In genomic region chr16:21367449-21367848, GRCm38 (mm10) we compare ENCODE assay signal across 9 mouse cellular contexts. TPM values are rescaled to one million over a fixed set of nuclear protein-coding genes. Genes with fewer than 3 reads are reported as not detected.
A peak's percentile ranks its signal among the peaks of the same experiment; 100 is the strongest.
DNase-seq lines count a peak whose midpoint lies in the region; ATAC-seq and TF ChIP-seq lines count a peak whose summit lies in the region.
"Had no signal": no experiment of that assay in that cellular context is flagged by ENCODE, and none has a peak within 500 bp of the region (broad histone marks: within the 10 kb centered on the region; RNA-seq: fewer than 3 reads in every experiment).

No protein-coding gene starts in this region.

- intact Hi-C loops in left cerebral cortex, postnatal 4 days (cut with DNase I), result loop anchor here (5.0 kb wide), 1 partner anchor 35 kb away; no protein-coding TSS in a partner anchor
- intact Hi-C loops in left cerebral cortex, postnatal 36 days (cut with DNase I), result no loop called here

- no peak overlapping the region for H3K9ac ChIP-seq in heart, embryonic 16.5 days (ENCODE audit: low read length)
- H3K9ac ChIP-seq: neural tube, embryonic 12.5 days had no signal

- TF ChIP-seq CTCF in cerebellum, adult 2 months (IDR thresholded peaks at IDR 0.05; ENCODE audit: borderline replicate concordance, insufficient read depth, low read depth, low read length), result peak; percentile 49

- ATAC-seq in heart, embryonic 16.5 days (replicated peaks; ENCODE audit: extremely low read depth, insufficient read depth, low FRiP score), result 0 out of 2 replicates have a peak, but pooled peaks have one; percentile 63
- ATAC-seq in monocyte, adult 5-6 weeks (replicated peaks; ENCODE audit: insufficient number of reproducible peaks, low FRiP score, low TSS enrichment, poor library complexity, severe bottlenecking), result no peak

- no peak overlapping the region for H3K4me2 ChIP-seq in heart, embryonic 16.5 days (ENCODE audit: low read depth, low read length)
- H3K4me2 ChIP-seq: neural tube, embryonic 12.5 days had no signal

- H3K27ac ChIP-seq in cerebellum, adult 2 months (ENCODE audit: insufficient read depth, low read length), result no peak overlapping the region
- H3K27ac ChIP-seq in heart, embryonic 16.5 days (ENCODE audit: low read length), result no peak overlapping the region
- H3K27ac ChIP-seq: neural tube, embryonic 12.5 days had no signal

- H3K4me3 ChIP-seq in cerebellum, adult 2 months (replicated peaks; ENCODE audit: insufficient read depth, low read depth, low read length), result no peak overlapping the region
- no peak overlapping the region for H3K4me3 ChIP-seq in heart, embryonic 16.5 days (ENCODE audit: low read length)
- H3K4me3 ChIP-seq: neural tube, embryonic 12.5 days had no signal

- H3K9me3 ChIP-seq in heart, embryonic 16.5 days (replicated peaks; ENCODE audit: control insufficient read depth, low read length), result no peaks in the 10 kb centered on the region
- H3K9me3 ChIP-seq: neural tube, embryonic 12.5 days had no signal

- H3K4me1 ChIP-seq in cerebellum, adult 2 months (ENCODE audit: control insufficient read depth, insufficient read depth, low read length), result no peaks in the 10 kb centered on the region
- peaks cover 23% of the 10 kb centered on the region for H3K4me1 ChIP-seq in heart, embryonic 16.5 days (ENCODE audit: control insufficient read depth, insufficient read depth, low read length)

- no peaks in the 10 kb centered on the region for H3K36me3 ChIP-seq in heart, embryonic 16.5 days (ENCODE audit: control insufficient read depth, insufficient read depth)
- H3K36me3 ChIP-seq: neural tube, embryonic 12.5 days had no signal

- peak in 1 of 2 experiments; percentile 11 for DNase-seq in cerebellum, adult 2 months
- DNase-seq in cerebellum, adult 9-11 months, result no peak
- peak; percentile 64 for DNase-seq in left cerebral cortex, postnatal 4 days
- no peak for DNase-seq in left cerebral cortex, postnatal 36 days (ENCODE audit: low spot score in 2 of 2)
- DNase-seq in lung, postnatal 4 days, result peak; percentile 61 to 63
- DNase-seq in left cerebral cortex, adult 9 months (ENCODE audit: low spot score in 2 of 2), result no peak

- no peak for TF ChIP-seq POLR2A in cerebellum, adult 2 months (IDR thresholded peaks at IDR 0.05; ENCODE audit: borderline replicate concordance, insufficient read depth, low read length)

- H3K27me3 ChIP-seq in cerebellum, adult 2 months (ENCODE audit: control insufficient read depth, insufficient read depth, low read length), result no peaks in the 10 kb centered on the region
- H3K27me3 ChIP-seq in heart, embryonic 16.5 days (ENCODE audit: control insufficient read depth, insufficient read depth, low read length), result no peaks in the 10 kb centered on the region
- H3K27me3 ChIP-seq: neural tube, embryonic 12.5 days had no signal

- 29% methylated on average over 8 of the region's 8 CpGs for WGBS in cerebellum, adult 2 months
- WGBS in heart, embryonic 16.5 days, result 25% methylated on average over 8 of the region's 8 CpGs

RNA-seq across cellular contexts. Expression of gene Vps8, which starts 55.5 kb away (rescaled TPM):
- 26.3 and 27.1 TPM in 2 replicates for polyA plus RNA-seq in cerebellum, adult 2 months (2012; rRNA removed)
- total RNA-seq in left cerebral cortex, postnatal 4 days (2021), result 10 to 100 TPM; 58.6 to 70.0 TPM
- 10 to 100 TPM; 52.6 to 55.0 TPM for total RNA-seq in left cerebral cortex, postnatal 36 days (2021)
- polyA plus RNA-seq in heart, embryonic 16.5 days (2015; fragmentation: Nextera tagmentation; extraction: Ambion mirVana), result 25.4 and 30.9 TPM in 2 replicates
- total RNA-seq in monocyte, adult 5-6 weeks (2017), result 26.4 to 33.9 TPM (median 33.5 TPM) in 3 replicates

Comparison
In these comparisons a context has a peak if more than half of its experiments do, and no peak if none do; other contexts are left out.
1. DNase-seq: peak in left cerebral cortex, postnatal 4 days (single experiment) and lung, postnatal 4 days (2 of 2); none in cerebellum, adult 9-11 months (single experiment), left cerebral cortex, postnatal 36 days (0 of 2) and left cerebral cortex, adult 9 months (0 of 2).